8 mouse cellular contexts compared by ENCODE assay signal in the genomic region with DNA sequence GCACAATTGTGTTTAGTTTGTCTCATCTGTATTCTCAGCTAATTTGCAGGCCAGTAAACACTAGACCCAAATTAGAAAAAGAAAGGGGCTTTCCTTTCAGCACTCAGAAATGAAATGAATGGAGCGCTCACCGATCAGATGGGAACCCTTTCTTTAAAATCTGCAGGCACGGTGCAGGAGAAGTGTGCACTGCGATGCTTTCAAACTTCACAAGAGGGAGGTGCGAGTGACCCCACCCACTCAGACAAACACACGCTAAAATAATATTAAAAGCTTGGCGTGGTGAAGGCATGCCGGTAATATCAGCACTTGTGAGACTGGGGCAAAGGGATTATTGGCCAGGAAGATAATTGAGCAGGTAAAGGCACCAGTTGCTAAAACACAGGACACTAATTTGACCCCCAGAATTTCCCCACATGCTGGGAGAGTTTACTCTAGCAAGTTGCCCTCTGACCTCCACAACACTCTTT. TPM values are rescaled to one million over a fixed set of nuclear protein-coding genes. Genes with fewer than 3 reads are reported as not detected.
DNase-seq lines count a peak whose midpoint lies in the region; ATAC-seq and TF ChIP-seq lines count a peak whose summit lies in the region.

No protein-coding gene starts in this region.

- 6% methylated on average over 8 of the region's 8 CpGs for WGBS in heart, embryonic 12.5 days
- whole genome bisulfite sequencing in bone marrow, adult 2 months = 14% methylated on average over 8 of the region's 8 CpGs
- WGBS in hindbrain, embryonic 15.5 days = 4% methylated on average over 8 of the region's 8 CpGs
- 1% methylated on average over 8 of the region's 8 CpGs for WGBS in midbrain, embryonic 12.5 days

- no peak for DNase-seq in heart, postnatal 10 days
- DNase-seq in adrenal gland, adult 8-10 months = no peak
- no peak for DNase-seq in kidney, postnatal 4 days
- no peak for DNase-seq in kidney, postnatal 36 days

- ATAC-seq in heart, embryonic 12.5 days (ENCODE audit: insufficient number of reproducible peaks, low FRiP score) = no peak
- ATAC-seq in hindbrain, embryonic 15.5 days (ENCODE audit: low FRiP score, low read depth) = no peak
- no peak for ATAC-seq in midbrain, embryonic 12.5 days (ENCODE audit: low FRiP score, low read depth)

- no peak overlapping the region for H3K9ac ChIP-seq in heart, embryonic 12.5 days
- no peak overlapping the region for H3K9ac ChIP-seq in hindbrain, embryonic 15.5 days
- no peak overlapping the region for H3K9ac ChIP-seq in midbrain, embryonic 12.5 days (replicated peaks)

- no peak overlapping the region for H3K27ac ChIP-seq in heart, embryonic 12.5 days (ENCODE audit: poor library complexity, severe bottlenecking)
- no peak overlapping the region for H3K27ac ChIP-seq in bone marrow, adult 2 months (ENCODE audit: control insufficient read depth, insufficient read depth, low read depth, low read length, poor library complexity)
- H3K27ac ChIP-seq in hindbrain, embryonic 15.5 days (replicated peaks) = no peak overlapping the region
- H3K27ac ChIP-seq in midbrain, embryonic 12.5 days (replicated peaks) = no peak overlapping the region

- H3K4me2 ChIP-seq in heart, embryonic 12.5 days = peak overlapping the region; percentile 80
- H3K4me2 ChIP-seq in hindbrain, embryonic 15.5 days = peak overlapping the region; percentile 59
- H3K4me2 ChIP-seq in midbrain, embryonic 12.5 days (replicated peaks) = peak overlapping the region; percentile 63; the same call in 1 of the 2 replicates

- no peak for TF ChIP-seq CTCF in bone marrow, adult 2 months (IDR thresholded peaks at IDR 0.05; ENCODE audit: control insufficient read depth, insufficient read depth, low read length)

- H3K4me3 ChIP-seq in heart, embryonic 12.5 days = peak overlapping the region; percentile 65
- peak overlapping the region; percentile 53 for H3K4me3 ChIP-seq in bone marrow, adult 2 months (replicated peaks; ENCODE audit: control insufficient read depth, low read depth, low read length)
- peak overlapping the region; percentile 44 for H3K4me3 ChIP-seq in hindbrain, embryonic 15.5 days
- no peak overlapping the region for H3K4me3 ChIP-seq in midbrain, embryonic 12.5 days

- peaks cover 15% of the 10 kb centered on the region for H3K4me1 ChIP-seq in heart, embryonic 12.5 days (replicated peaks)
- H3K4me1 ChIP-seq in bone marrow, adult 2 months (ENCODE audit: control insufficient read depth, insufficient read depth, low read length) = peaks cover 5% of the 10 kb centered on the region
- peaks cover 27% of the 10 kb centered on the region for H3K4me1 ChIP-seq in hindbrain, embryonic 15.5 days (replicated peaks)
- peaks cover 22% of the 10 kb centered on the region for H3K4me1 ChIP-seq in midbrain, embryonic 12.5 days

- intact Hi-C loops in heart, postnatal 10 days (cut with DNase I) = loop anchor here (2.0 kb wide), 1 partner anchor 25 kb away; the partner anchor contains the start of gene Ttc26

- TF ChIP-seq POLR2A in bone marrow, adult 2 months (IDR thresholded peaks at IDR 0.05; ENCODE audit: borderline replicate concordance, control insufficient read depth, low read depth, low read length) = no peak

- H3K36me3 ChIP-seq in heart, embryonic 12.5 days = no peaks in the 10 kb centered on the region
- H3K36me3 ChIP-seq in hindbrain, embryonic 15.5 days = no peaks in the 10 kb centered on the region
- no peaks in the 10 kb centered on the region for H3K36me3 ChIP-seq in midbrain, embryonic 12.5 days

- H3K27me3 ChIP-seq in heart, embryonic 12.5 days (replicated peaks) = peaks cover 23% of the 10 kb centered on the region
- peaks cover 51% of the 10 kb centered on the region for H3K27me3 ChIP-seq in hindbrain, embryonic 15.5 days
- H3K27me3 ChIP-seq in midbrain, embryonic 12.5 days = peaks cover 66% of the 10 kb centered on the region

- H3K9me3 ChIP-seq in heart, embryonic 12.5 days (replicated peaks) = no peaks in the 10 kb centered on the region
- no peaks in the 10 kb centered on the region for H3K9me3 ChIP-seq in hindbrain, embryonic 15.5 days
- H3K9me3 ChIP-seq in midbrain, embryonic 12.5 days = no peaks in the 10 kb centered on the region

RNA-seq across cellular contexts. Expression of gene Zc3hav1, which starts 1.0 kb away (rescaled TPM):
- 9.3 and 10.1 TPM in 2 replicates for polyA plus RNA-seq in heart, embryonic 12.5 days (2016; fragmentation: Nextera tagmentation; extraction: Ambion mirVana)
- total RNA-seq in heart, postnatal 10 days (2021) = 10 to 100 TPM; 20.7 to 21.5 TPM
- polyA plus RNA-seq in bone marrow, adult 2 months (2011; ENCODE audit: insufficient read depth, insufficient read length, low replicate concordance, missing spikeins) = 45.5 and 46.8 TPM in 2 replicates
- 1.3 and 1.5 TPM in 2 replicates for polyA plus RNA-seq in hindbrain, embryonic 15.5 days (2015; fragmentation: Nextera tagmentation; extraction: Ambion mirVana)
- polyA plus RNA-seq in midbrain, embryonic 12.5 days (2016; fragmentation: Nextera tagmentation; extraction: Ambion mirVana) = 1.8 and 2.6 TPM in 2 replicates
- 10 to 100 TPM; 59.7 to 72.1 (median 67.7) TPM for total RNA-seq in adrenal gland, adult 8-10 months (2022)

RNA-seq across cellular contexts. Expression of gene Ttc26, which starts 25.9 kb away (rescaled TPM):
- 3.4 and 3.5 TPM in 2 replicates for polyA plus RNA-seq in heart, embryonic 12.5 days (2016; fragmentation: Nextera tagmentation; extraction: Ambion mirVana)
- total RNA-seq in heart, postnatal 10 days (2021) = 1 to 10 TPM; 3.1 to 3.3 TPM
- polyA plus RNA-seq in bone marrow, adult 2 months (2011; ENCODE audit: insufficient read depth, insufficient read length, low replicate concordance, missing spikeins) = 0.61 and 1.2 TPM in 2 replicates
- 5.7 and 5.9 TPM in 2 replicates for polyA plus RNA-seq in hindbrain, embryonic 15.5 days (2015; fragmentation: Nextera tagmentation; extraction: Ambion mirVana)
- 12.4 and 14.6 TPM in 2 replicates for polyA plus RNA-seq in midbrain, embryonic 12.5 days (2016; fragmentation: Nextera tagmentation; extraction: Ambion mirVana)
- 1 to 10 TPM; 3.0 to 8.2 (median 4.7) TPM for total RNA-seq in adrenal gland, adult 8-10 months (2022)

RNA-seq across cellular contexts. Expression of gene Zc3hav1l, which starts 56.3 kb away (rescaled TPM):
- polyA plus RNA-seq in heart, embryonic 12.5 days (2016; fragmentation: Nextera tagmentation; extraction: Ambion mirVana) = 15.6 and 16.5 TPM in 2 replicates
- 1 to 10 TPM; 5.7 to 7.6 TPM for total RNA-seq in heart, postnatal 10 days (2021)
- 0.93 and 2.2 TPM in 2 replicates for polyA plus RNA-seq in bone marrow, adult 2 months (2011; ENCODE audit: insufficient read depth, insufficient read length, low replicate concordance, missing spikeins)
- polyA plus RNA-seq in hindbrain, embryonic 15.5 days (2015; fragmentation: Nextera tagmentation; extraction: Ambion mirVana) = 7.4 and 7.8 TPM in 2 replicates
- 12.2 and 15.0 TPM in 2 replicates for polyA plus RNA-seq in midbrain, embryonic 12.5 days (2016; fragmentation: Nextera tagmentation; extraction: Ambion mirVana)
- total RNA-seq in adrenal gland, adult 8-10 months (2022) = 1 to 10 TPM; 3.5 to 4.7 (median 3.8) TPM
